Mouse (Mus musculus) right cerebral cortex, postnatal 25 days (tissue): ENCODE data around the gene P2ry12.
A peak's percentile ranks its signal among the peaks of the same experiment; 100 is the strongest.

Experiments
- DNase-seq: peaks from one replicate; pipeline ENCODE4 v3.0.0; 2022

The P2ry12 gene

GRCm38 (mm10) chr3:59262704-59263103 is at the start of gene P2ry12:
TSS of gene P2ry12 (minus strand) at chr3:59262871.
- DNase-seq = no peak

GRCm38 (mm10) chr3:59305518-59305917 is 42.8 kb upstream of the P2ry12 start:
- DNase-seq = no peak

- no peak for DNase-seq
Observed at GRCm38 (mm10) chr3:59304944-59305343, 42.3 kb upstream of the P2ry12 start.

GRCm38 (mm10) chr3:59297653-59298052 is 35.0 kb upstream of the P2ry12 start:
- no peak for DNase-seq

GRCm38 (mm10) chr3:59296563-59297130 is 34.0 kb upstream of the P2ry12 start:
- DNase-seq = no peak

- no peak for DNase-seq
Observed at GRCm38 (mm10) chr3:59295699-59296562, 33.3 kb upstream of the P2ry12 start.

- DNase-seq = no peak
Observed at GRCm38 (mm10) chr3:59293437-59294199, 30.9 kb upstream of the P2ry12 start.

GRCm38 (mm10) chr3:59290551-59290950 is 27.9 kb upstream of the P2ry12 start:
- DNase-seq = no peak

- DNase-seq = no peak
Observed at GRCm38 (mm10) chr3:59278620-59279019, 15.9 kb upstream of the P2ry12 start.

- no peak for DNase-seq
Observed at GRCm38 (mm10) chr3:59278254-59278533, 15.5 kb upstream of the P2ry12 start.

GRCm38 (mm10) chr3:59277502-59278253 is 15.0 kb upstream of the P2ry12 start:
- no peak for DNase-seq

GRCm38 (mm10) chr3:59270811-59271210 is 8.1 kb upstream of the P2ry12 start:
- no peak for DNase-seq

- no peak for DNase-seq
Observed at GRCm38 (mm10) chr3:59263988-59264387, 1.3 kb upstream of the P2ry12 start.

GRCm38 (mm10) chr3:59263417-59263816 is 746 bp upstream of the P2ry12 start:
- no peak for DNase-seq

GRCm38 (mm10) chr3:59261709-59262472 is 780 bp downstream of the P2ry12 start:
- no peak for DNase-seq

GRCm38 (mm10) chr3:59260745-59261144 is 1.9 kb downstream of the P2ry12 start:
- no peak for DNase-seq

GRCm38 (mm10) chr3:59257740-59258664 is 4.7 kb downstream of the P2ry12 start:
- peak; percentile 44 for DNase-seq

GRCm38 (mm10) chr3:59250454-59250853 is 12.2 kb downstream of the P2ry12 start:
- no peak for DNase-seq

GRCm38 (mm10) chr3:59248031-59248430 is 14.6 kb downstream of the P2ry12 start:
- no peak for DNase-seq

GRCm38 (mm10) chr3:59243384-59243783 is 19.3 kb downstream of the P2ry12 start:
- peak; percentile 74 for DNase-seq

GRCm38 (mm10) chr3:59234878-59235277 is 27.8 kb downstream of the P2ry12 start:
- DNase-seq = no peak
